Mouse (Mus musculus) layer of hippocampus, adult 2 months (tissue): ENCODE measurements around the gene Olfr1413. TPM values are rescaled to one million over a fixed set of nuclear protein-coding genes. Genes with fewer than 3 reads are reported as not detected.

Source experiments
- DNase-seq, 2 experiments: peaks; one replicate each; pipeline ENCODE4 v3.0.0; 2022; ENCODE audit warnings: low spot score in 2 of 2
- H3K27ac ChIP-seq: fragments of 200-600 bp; 2 replicates; pipeline ENCODE4 v1.8.1; 2022
- H3K4me3 ChIP-seq: fragments of 200-600 bp; 2 replicates; pipeline ENCODE4 v1.8.1; 2022; ENCODE audit warnings: mild to moderate bottlenecking
- CTCF ChIP-seq: fragments of 200-600 bp; conservative IDR thresholded peaks from 2 replicates; pipeline ENCODE4 v1.8.1; 2022; ENCODE audit warnings: antibody characterized with exemption, mild to moderate bottlenecking, moderate library complexity
- long read RNA-seq, 2 experiments: library from polyadenylated mRNA; stranded (forward); transcript quantifications; one replicate each; pipeline ENCODE4 v2.0.0; 2021; ENCODE audit warnings: borderline mapping rate in 2 of 2
- total RNA-seq, 2 experiments: library from RNA; stranded (reverse); gene quantifications; 2 replicates each; pipeline ENCODE4 v1.2.3; 2021

Gene Olfr1413
- total RNA-seq = not detected
- long read RNA-seq, experiment 1 = 0 reads
- long read RNA-seq, experiment 2 = 0 reads

DNA sequence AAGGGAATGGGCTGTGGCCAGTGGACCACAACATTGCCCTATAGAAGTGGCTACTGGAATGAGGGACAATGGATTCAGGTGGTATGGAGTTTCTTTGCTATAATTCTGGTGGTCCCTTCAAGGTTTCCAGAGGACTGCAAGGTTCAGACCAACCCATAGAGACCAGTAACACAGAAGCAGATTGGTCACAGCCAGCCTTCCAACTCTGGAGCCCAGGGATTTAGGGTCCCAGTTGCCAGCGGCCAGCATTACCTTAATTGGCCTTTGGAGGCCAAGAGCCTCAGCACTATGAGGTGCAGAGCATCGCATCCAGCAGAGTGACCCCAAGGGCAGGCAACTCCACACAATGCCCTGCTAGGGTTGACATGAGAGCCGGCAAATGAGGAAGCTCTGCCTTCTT is at the start of gene Olfr1413:
TSS of gene Olfr1413 (plus strand) at position 301 of the 400 bp plus-strand sequence.
- Histone ChIP-seq H3K4me3 (no peak within 1 kb of the TSS), H3K27ac (no peak within 1 kb of the TSS)
- no peak for DNase-seq
- no peak for TF ChIP-seq CTCF

- TF ChIP-seq CTCF = peak; percentile 85
- H3K27ac ChIP-seq = peak overlapping the region; percentile 47; the same call in 1 of the 2 replicates
- DNase-seq = peak; percentile 37 to 55
- H3K4me3 ChIP-seq = peak overlapping the region; percentile 6; the same call in 1 of the 2 replicates
These were observed 49.7 kb upstream of the Olfr1413 start for GRCm38 (mm10) chr1:92521376-92521775.

- no peak overlapping the region for H3K4me3 ChIP-seq
- no peak for TF ChIP-seq CTCF
- H3K27ac ChIP-seq = no peak overlapping the region
- DNase-seq = no peak
These were observed 47.4 kb upstream of the Olfr1413 start for GRCm38 (mm10) chr1:92523764-92524163.

GRCm38 (mm10) chr1:92536972-92537371 is 34.1 kb upstream of the Olfr1413 start:
- H3K27ac ChIP-seq = no peak overlapping the region
- TF ChIP-seq CTCF = no peak
- DNase-seq = no peak
- H3K4me3 ChIP-seq = no peak overlapping the region

- Histone ChIP-seq H3K4me3 (no peak overlapping the region), H3K27ac (no peak overlapping the region)
- TF ChIP-seq CTCF = no peak
- DNase-seq = no peak
These were observed 32.1 kb upstream of the Olfr1413 start for GRCm38 (mm10) chr1:92539071-92539470.

DNA sequence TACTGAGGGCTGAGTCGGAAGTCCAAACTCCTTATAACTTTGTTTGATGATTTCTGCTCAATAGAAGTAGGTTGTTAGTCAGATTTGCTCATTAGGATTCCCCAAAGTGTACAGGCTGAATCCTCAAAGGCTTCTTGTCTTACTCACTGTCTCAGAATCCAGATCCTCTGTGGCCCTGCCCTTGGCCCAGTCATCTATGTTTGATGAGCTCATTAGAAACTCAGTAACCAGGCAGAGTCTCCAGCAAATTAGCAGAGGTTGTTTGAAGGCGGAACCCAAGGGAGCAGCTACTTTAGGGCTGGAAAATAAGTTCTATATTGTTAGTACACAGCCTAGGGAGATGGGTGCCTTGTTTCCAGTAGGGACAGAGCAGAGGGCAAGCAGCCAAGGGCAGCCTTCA is 25.2 kb upstream of the Olfr1413 start:
- no peak for TF ChIP-seq CTCF
- Histone ChIP-seq H3K27ac (no peak overlapping the region), H3K4me3 (no peak overlapping the region)

GRCm38 (mm10) chr1:92585479-92585878 is 14.4 kb downstream of the Olfr1413 start, which contains the start of gene Olfr1412:
Olfr1412 (plus strand) TSS chr1:92585779.
- TF ChIP-seq CTCF = no peak
- no peak for DNase-seq
- H3K27ac ChIP-seq = no peak within 1 kb of the TSS
- H3K4me3 ChIP-seq = no peak within 1 kb of the TSS

More for the DNA sequence above, 25.2 kb upstream of the Olfr1413 start:
- no peak for DNase-seq

DNA sequence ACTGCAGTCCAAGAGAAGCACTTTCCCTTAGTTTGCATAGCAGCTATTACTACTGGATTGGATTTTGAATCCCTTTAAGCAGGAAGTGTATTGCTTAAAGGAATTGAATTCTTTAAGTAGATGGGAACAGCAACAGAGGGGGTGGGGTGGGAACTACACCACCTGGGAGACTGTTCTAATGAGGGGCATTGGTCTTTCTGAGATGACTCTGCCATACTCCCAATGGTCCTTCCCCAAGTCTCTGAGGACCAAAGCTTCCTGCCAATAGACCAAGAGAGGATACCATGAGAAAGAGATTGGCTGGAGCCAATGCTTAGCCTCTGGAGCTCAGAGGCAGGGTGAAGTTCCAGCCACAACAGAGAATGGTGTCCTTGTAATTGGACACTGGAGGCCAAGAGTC is 23.0 kb downstream of the Olfr1413 start, which contains the start of gene Olfr1411:
TSS of gene Olfr1411 (plus strand) at position 301 of the 400 bp plus-strand sequence.
- no peak for TF ChIP-seq CTCF
- Histone ChIP-seq H3K27ac (no peak within 1 kb of the TSS), H3K4me3 (no peak within 1 kb of the TSS)
- no peak for DNase-seq

DNA sequence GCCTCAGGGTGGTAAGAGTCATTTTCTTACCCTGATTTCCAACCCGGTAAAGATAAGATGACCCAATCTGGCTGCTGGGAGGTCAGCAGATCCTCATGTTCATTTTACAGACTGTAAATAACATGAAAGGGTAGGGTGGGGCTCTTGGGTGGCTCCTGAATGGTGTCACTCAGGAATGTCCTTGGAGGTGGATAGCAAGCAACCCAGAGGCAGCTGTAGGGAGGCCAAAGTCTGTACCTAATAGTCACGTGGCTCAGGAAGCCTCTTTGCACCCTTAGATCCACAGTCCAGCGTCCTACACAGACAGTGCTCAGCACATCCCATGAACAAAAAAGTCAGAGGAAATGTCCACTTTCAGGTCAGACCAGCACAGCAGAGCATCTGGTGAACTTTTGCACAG is 24.9 kb downstream of the Olfr1413 start:
- no peak for DNase-seq
- no peak overlapping the region for H3K27ac ChIP-seq
- no peak for TF ChIP-seq CTCF
- H3K4me3 ChIP-seq = no peak overlapping the region

GRCm38 (mm10) chr1:92605482-92605881 is 34.4 kb downstream of the Olfr1413 start, which contains the start of gene Olfr1410:
Olfr1410 (plus strand) TSS chr1:92605782.
- no peak for DNase-seq
- no peak for TF ChIP-seq CTCF
- H3K4me3 ChIP-seq = no peak within 1 kb of the TSS
- no peak within 1 kb of the TSS for H3K27ac ChIP-seq

DNA sequence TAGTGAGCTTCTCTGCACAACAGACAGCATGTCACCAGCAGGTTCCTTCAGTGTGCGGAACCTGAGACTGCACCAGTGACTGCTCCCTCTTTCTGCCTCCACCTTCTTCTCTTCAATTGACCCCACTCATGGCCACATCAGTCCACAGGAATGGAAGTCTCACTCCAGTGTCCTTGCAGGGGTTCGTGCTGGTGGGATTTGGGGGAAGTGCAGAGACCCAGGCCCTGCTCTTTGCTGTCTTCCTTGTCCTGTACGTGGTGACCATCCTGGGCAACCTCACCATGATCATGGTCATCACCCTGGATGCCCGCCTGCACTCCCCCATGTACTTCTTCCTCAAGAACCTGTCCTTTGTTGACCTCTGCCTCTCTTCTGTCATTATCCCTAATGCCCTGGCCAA is 36.6 kb downstream of the Olfr1413 start:
- Histone ChIP-seq H3K27ac (no peak overlapping the region), H3K4me3 (no peak overlapping the region)
- no peak for TF ChIP-seq CTCF
- DNase-seq = no peak

- Histone ChIP-seq H3K4me3 (no peak overlapping the region), H3K27ac (no peak overlapping the region)
- DNase-seq = peak; percentile 15 to 74
- TF ChIP-seq CTCF = peak; percentile 97
These were observed 39.9 kb downstream of the Olfr1413 start for GRCm38 (mm10) chr1:92611008-92611407.

DNA sequence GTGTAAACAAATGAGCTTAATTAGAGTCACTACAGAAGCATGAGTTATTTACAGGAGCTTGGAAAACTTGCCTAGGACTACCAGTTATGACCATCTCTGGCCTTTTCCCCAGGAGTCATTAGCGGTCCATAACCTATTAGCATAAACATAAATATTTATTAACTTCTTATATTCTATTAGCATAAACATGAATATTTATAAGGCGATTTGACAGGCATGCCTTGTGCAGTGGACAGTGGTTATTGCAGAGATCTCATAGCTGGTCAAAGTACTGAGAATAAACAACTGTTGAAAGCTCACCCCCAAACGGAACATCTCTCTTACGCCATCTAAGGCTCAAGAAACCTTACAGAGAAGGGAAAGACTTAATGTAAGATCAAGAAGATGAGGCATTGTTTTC is 42.1 kb downstream of the Olfr1413 start:
- no peak for DNase-seq
- Histone ChIP-seq H3K27ac (no peak overlapping the region), H3K4me3 (no peak overlapping the region)
- TF ChIP-seq CTCF = no peak

- peak; percentile 85 for TF ChIP-seq CTCF
- DNase-seq = peak; percentile 39 to 47
- Histone ChIP-seq H3K4me3 (no peak overlapping the region), H3K27ac (no peak overlapping the region)
These were observed 43.4 kb downstream of the Olfr1413 start for GRCm38 (mm10) chr1:92614516-92614915.
